Mouse (Mus musculus) lung, adult 2 months (tissue): ENCODE results near the gene Myh3.

ENCODE experiments used
- CTCF ChIP-seq: fragments of 200-500 bp; IDR thresholded peaks from 2 replicates; pipeline ENCODE4 v1.5.1; 2011; ENCODE audit warnings: mild to moderate bottlenecking, low read length, control low read depth; ENCODE audit not compliant: insufficient read depth
- POLR2A ChIP-seq: fragments of 200-500 bp; IDR thresholded peaks from 2 replicates; pipeline ENCODE4 v1.6.1; 2011; ENCODE audit warnings: low read depth, mild to moderate bottlenecking, control low read depth, low read length, borderline replicate concordance; ENCODE audit errors: extremely low read depth

DNA sequence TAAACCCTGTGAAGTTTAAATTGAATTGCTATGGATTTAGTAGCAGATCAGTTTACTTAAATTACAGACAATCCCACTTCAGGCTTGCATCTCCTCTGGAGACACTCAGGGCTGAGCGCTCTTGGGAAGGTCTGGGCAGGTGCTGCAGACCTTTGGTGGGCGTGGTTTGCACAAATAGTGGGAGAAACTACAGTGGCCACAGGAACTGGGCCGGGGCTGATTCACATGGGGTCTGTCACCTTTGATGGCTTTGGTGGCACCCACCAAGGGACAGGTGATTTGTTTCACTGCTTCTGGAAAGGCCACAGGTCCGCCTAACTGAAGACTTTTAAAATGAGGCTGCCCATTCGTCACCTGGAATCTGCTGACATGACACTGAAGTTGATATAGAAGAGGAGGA lies 38.6 kb downstream of the Myh3 start:
- TF ChIP-seq CTCF (no peak), POLR2A (no peak)
